Mouse (Mus musculus) liver, embryonic 14.5 days (tissue): Measurements from ENCODE around the gene Bri3. TPM values are rescaled to one million over a fixed set of nuclear protein-coding genes. Genes with fewer than 3 reads are reported as not detected.
A peak's percentile ranks its signal among the peaks of the same experiment; 100 is the strongest.

ENCODE experiments used
- ATAC-seq: fragments of 200-750 bp; cut with Nextera tagmentation; 2 replicates; pipeline ENCODE4 v1.8.0; 2017; ENCODE audit warnings: moderate number of reproducible peaks, mild to moderate bottlenecking, moderate library complexity; ENCODE audit not compliant: insufficient read depth
- DNase-seq, 3 experiments: peaks; one replicate each; pipeline ENCODE4 v3.0.0-alpha.2; 2012 to 2013; ENCODE audit warnings: low read depth in 3 of 3, low spot score in 3 of 3
- H3K27ac ChIP-seq: fragments of 300-500 bp; sonication (generic); 2 replicates; pipeline ENCODE4 v1.5.1; 2014; ENCODE audit warnings: moderate library complexity, mild to moderate bottlenecking, control low read depth, inconsistent platforms
- H3K27me3 ChIP-seq: fragments of 300-500 bp; sonication (generic); 2 replicates; pipeline ENCODE4 v1.6.1; 2014; ENCODE audit warnings: mild to moderate bottlenecking, low read length, moderate library complexity; ENCODE audit not compliant: control insufficient read depth, insufficient read depth
- H3K36me3 ChIP-seq: fragments of 300-500 bp; sonication (generic); replicated peaks from 2 replicates; pipeline ENCODE4 v1.6.1; 2014; ENCODE audit warnings: low read depth; ENCODE audit not compliant: control insufficient read depth, insufficient read depth
- H3K4me1 ChIP-seq, 2 experiments: fragments of 200-500 bp in 1 of 2; fragments of 300-500 bp in 1 of 2; sonication (generic) in 1 of 2; replicated peaks; 2 replicates each; pipeline ENCODE4 v1.6.1; 2012 to 2014; ENCODE audit warnings: antibody characterized with exemption in 1 of 2, inconsistent platforms in 1 of 2, low read length in 1 of 2; ENCODE audit not compliant: control insufficient read depth in 2 of 2, insufficient read depth in 2 of 2
- H3K4me2 ChIP-seq: fragments of 300-500 bp; sonication (generic); 2 replicates; pipeline ENCODE4 v1.6.1; 2014; ENCODE audit warnings: low read depth, mild to moderate bottlenecking, control low read depth, moderate library complexity
- H3K4me3 ChIP-seq, 2 experiments: fragments of 200-500 bp in 1 of 2; fragments of 300-500 bp in 1 of 2; sonication (generic) in 1 of 2; 2 replicates each; pipeline ENCODE4 v1.5.1; 2012 to 2014; ENCODE audit warnings: low read depth in 2 of 2, low read length in 2 of 2, mild to moderate bottlenecking in 2 of 2, control low read depth in 1 of 2, inconsistent platforms in 1 of 2, moderate library complexity in 1 of 2; ENCODE audit not compliant: insufficient read depth in 1 of 2
- H3K9ac ChIP-seq: fragments of 300-500 bp; sonication (generic); replicated peaks from 2 replicates; pipeline ENCODE4 v1.6.1; 2014; ENCODE audit warnings: mild to moderate bottlenecking, control low read depth, moderate library complexity
- H3K9me3 ChIP-seq: fragments of 300-500 bp; sonication (generic); 2 replicates; pipeline ENCODE4 v1.6.1; 2016; ENCODE audit warnings: low read length, mixed read lengths; ENCODE audit not compliant: control insufficient read depth
- CTCF ChIP-seq: IDR thresholded peaks from 2 replicates; pipeline ENCODE4 v1.5.1; 2016; ENCODE audit warnings: antibody characterized with exemption, low read depth, control low read depth
- EP300 ChIP-seq: IDR thresholded peaks from 2 replicates; pipeline ENCODE4 v1.6.1; 2016; ENCODE audit warnings: antibody characterized with exemption, low read depth
- WGBS: fragments of 180-500 bp; shearing (Covaris S2); extraction: QIAGEN DNeasy Blood & Tissue Kit; methylation state at CpG from one replicate; pipeline ENCODE4 v1.1.7; 2014; ENCODE audit not compliant: insufficient replicate concordance; 5-methylcytosine and 5-hydroxymethylcytosine counted together
- polyA plus RNA-seq, 2 experiments: library from polyadenylated mRNA; depleted of rRNA in 1 of 2; stranded (reverse) in 1 of 2; unstranded in 1 of 2; fragments of >200 nt; fragmentation: Nextera tagmentation in 1 of 2; extraction: Ambion mirVana in 1 of 2; gene quantifications; 2 replicates each; pipeline versions ENCODE4 v1.2.1 to v1.2.3; 2012 to 2014

Bri3 gene
- polyA plus RNA-seq, 2 experiments: 12.1 to 15.9 TPM

DNA sequence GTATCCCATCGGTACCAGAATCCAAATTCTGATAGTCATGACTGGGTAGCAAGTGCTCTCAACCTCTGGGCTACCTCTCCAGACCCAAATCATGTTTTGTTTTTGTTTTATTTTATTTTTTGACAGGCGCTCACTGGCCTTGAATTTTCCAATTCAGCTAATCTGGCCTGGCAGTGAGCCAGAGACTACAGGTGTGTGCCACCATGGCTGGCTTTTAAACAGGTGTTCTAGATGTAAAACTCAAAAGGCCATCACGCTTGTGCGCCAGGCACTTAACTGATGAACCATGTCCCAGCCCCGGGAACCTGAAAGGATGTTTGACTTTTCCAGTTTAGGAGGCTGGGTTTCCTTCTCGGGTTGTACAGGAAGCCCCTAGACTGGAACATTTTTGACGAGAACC, 2.4 kb downstream of the Bri3 start:
- Histone ChIP-seq H3K4me2 (no peak overlapping the region), H3K27me3 (no peaks in the 10 kb centered on the region), H3K27ac (no peak overlapping the region), H3K36me3 (no peaks in the 10 kb centered on the region), H3K4me1 (peaks cover 0 to 4% of the 10 kb centered on the region in 2 experiments; a peak in 1 of 4 replicates), H3K9ac (no peak overlapping the region), H3K4me3 (no peak overlapping the region), H3K9me3 (no peaks in the 10 kb centered on the region)
- no peak for TF ChIP-seq EP300
- no peak for TF ChIP-seq CTCF
- DNase-seq (no peak), ATAC-seq (no peak)
- WGBS: 64% methylated on average over 7 of the region's 7 CpGs

DNA sequence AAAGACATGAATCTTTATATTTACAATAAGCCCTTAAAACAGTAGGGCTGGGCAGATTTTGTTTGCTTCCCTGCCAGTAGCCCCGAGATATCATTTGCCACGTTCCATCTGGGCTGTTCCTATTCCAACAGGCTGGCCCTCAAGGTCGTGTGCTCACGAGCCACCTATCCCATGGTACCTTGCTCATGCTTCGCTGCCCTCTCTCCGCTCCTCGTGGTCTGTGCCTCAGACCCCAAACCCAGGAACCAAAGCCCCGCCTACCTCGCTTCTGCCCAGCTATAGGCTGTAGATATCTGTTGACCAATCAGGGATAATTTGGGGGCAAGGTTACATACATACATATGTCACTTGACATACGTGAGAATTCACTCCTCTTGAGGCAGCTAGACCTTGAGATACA, 3.1 kb downstream of the Bri3 start:
- ATAC-seq (no peak), DNase-seq (no peak)
- H3K4me1 ChIP-seq: peaks cover 0 to 4% of the 10 kb centered on the region in 2 experiments; a peak in 1 of 4 replicates
- no peaks in the 10 kb centered on the region for H3K36me3 ChIP-seq
- no peaks in the 10 kb centered on the region for H3K9me3 ChIP-seq
- H3K4me3 ChIP-seq: no peak overlapping the region
- TF ChIP-seq CTCF: no peak
- TF ChIP-seq EP300: no peak
- 55% methylated on average over 10 of the region's 10 CpGs for WGBS
- H3K4me2 ChIP-seq: no peak overlapping the region
- no peaks in the 10 kb centered on the region for H3K27me3 ChIP-seq
- H3K27ac ChIP-seq: no peak overlapping the region
- no peak overlapping the region for H3K9ac ChIP-seq

DNA sequence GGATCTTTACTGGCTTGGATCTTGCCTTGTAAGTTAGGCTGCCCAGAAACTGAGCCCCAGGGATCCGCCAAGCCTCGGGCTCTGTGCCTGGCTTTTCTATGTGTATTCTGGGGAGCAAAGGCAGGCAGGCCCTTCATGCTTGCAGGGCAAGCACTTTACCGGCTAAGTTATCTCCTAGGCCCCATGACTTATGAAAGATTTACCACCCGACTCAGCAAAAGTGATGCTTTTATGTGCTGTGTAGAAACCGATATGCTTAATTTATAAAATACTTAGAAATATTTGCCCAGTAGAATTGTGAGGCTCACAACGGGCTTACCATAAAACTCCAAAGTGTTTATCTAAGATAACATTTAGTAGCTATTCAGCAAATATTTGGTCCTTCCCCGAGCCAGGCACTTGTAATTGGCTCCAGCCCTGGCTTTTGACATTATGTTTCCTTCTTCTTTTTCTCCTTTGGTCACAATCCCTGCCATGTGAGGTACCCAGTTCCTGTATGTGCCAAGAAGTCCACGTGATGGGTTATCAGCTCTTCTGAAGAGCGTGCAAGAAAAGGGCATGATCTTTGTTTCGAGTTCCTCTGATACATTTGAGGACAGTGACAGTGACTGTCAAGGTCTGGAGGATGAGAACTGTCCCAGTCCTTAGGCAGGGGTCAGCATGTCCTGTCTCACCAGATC, 3.8 kb downstream of the Bri3 start:
- WGBS: 38% methylated on average over 10 of the region's 10 CpGs
- TF ChIP-seq CTCF (no peak), EP300 (no peak)
- 0 out of 4 replicates have a peak, but pooled peaks cover 0 to 3% of the 10 kb centered on the region in 2 experiments for H3K4me1 ChIP-seq
- no peaks in the 10 kb centered on the region for H3K9me3 ChIP-seq
- no peak overlapping the region for H3K4me2 ChIP-seq
- H3K9ac ChIP-seq: no peak overlapping the region
- H3K27me3 ChIP-seq: no peaks in the 10 kb centered on the region
- no peak for ATAC-seq
- no peaks in the 10 kb centered on the region for H3K36me3 ChIP-seq
- DNase-seq: no peak
- H3K27ac ChIP-seq: no peak overlapping the region
- H3K4me3 ChIP-seq: no peak overlapping the region

DNA sequence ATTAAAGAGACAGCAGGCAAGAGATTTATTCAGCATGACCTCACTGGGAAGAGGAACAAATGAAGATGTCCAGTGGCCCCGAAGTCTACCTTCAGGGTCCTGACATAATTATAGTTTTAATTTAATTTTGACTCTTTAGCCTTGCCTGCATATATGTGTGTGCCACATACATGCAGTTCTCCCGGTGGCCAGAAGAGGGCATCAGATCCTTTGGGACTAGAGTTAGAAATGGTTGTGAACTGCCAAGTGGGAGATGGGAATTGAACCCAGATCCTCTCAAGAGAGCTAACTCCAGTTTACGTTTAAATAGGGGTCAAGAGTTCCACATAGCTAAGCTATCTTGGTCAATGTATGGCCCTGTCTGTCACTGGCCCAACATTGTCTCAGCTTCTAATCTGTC, 5.6 kb downstream of the Bri3 start:
- TF ChIP-seq EP300 (no peak), CTCF (peak; percentile 56)
- Histone ChIP-seq H3K36me3 (no peaks in the 10 kb centered on the region), H3K4me1 (peaks cover 6 to 11% of the 10 kb centered on the region in 2 experiments), H3K4me2 (no peak overlapping the region), H3K27ac (no peak overlapping the region), H3K9ac (no peak overlapping the region), H3K9me3 (no peaks in the 10 kb centered on the region), H3K4me3 (no peak overlapping the region), H3K27me3 (no peaks in the 10 kb centered on the region)
- no peak for ATAC-seq
- 59% methylated on average over 3 of the region's 3 CpGs for WGBS
- no peak for DNase-seq

DNA sequence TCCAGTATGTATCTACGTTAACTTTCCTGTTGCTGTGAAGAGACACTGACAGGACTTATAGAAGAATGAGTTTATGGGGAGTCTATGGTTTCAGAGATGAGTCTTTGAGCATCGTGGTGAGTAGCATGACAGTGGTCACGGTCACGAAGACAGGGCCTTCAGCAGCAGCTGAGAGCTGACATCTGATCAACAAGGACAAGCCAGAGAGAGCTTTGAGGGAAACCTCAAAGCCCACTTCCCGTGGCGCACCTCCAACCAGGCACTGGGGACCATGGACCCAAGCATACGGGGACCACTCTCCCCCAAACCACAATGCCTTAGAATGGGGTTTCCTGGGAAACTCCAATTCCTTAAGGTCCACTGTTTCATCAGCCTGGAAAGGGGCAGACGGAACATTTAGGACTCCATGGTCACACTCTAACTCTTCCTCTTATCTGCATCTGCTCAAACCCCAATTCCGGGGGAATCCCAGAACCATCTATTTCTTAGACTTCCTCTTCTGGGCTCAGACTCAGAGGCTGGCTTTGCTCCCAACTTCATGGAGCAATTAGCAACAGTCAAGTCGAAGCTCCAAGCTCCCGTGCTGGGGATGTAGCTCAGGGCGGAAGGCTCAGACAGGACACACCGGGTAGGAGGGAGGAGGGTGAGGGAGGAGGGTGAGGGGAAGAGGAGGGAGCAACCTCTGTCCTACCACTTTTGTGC, 7.8 kb downstream of the Bri3 start:
- no peak overlapping the region for H3K4me3 ChIP-seq
- WGBS: 61% methylated on average over 13 of the region's 13 CpGs
- DNase-seq: no peak
- TF ChIP-seq EP300 (no peak), CTCF (no peak)
- H3K9ac ChIP-seq: no peak overlapping the region
- ATAC-seq: no peak
- no peak overlapping the region for H3K4me2 ChIP-seq
- no peaks in the 10 kb centered on the region for H3K36me3 ChIP-seq
- H3K4me1 ChIP-seq: peaks cover 6 to 15% of the 10 kb centered on the region in 2 experiments
- no peak overlapping the region for H3K27ac ChIP-seq
- H3K9me3 ChIP-seq: no peaks in the 10 kb centered on the region
- H3K27me3 ChIP-seq: no peaks in the 10 kb centered on the region; the same call in 1 of the 2 replicates
